Mouse (Mus musculus): ENCODE measurements at regions not wholly inside any gene's neighbourhood (a gene's known extent, or its start where the extent isn't known, plus 50 kb on each side); places are given as distances from the start of the nearest gene placed in this dataset.

DNA sequence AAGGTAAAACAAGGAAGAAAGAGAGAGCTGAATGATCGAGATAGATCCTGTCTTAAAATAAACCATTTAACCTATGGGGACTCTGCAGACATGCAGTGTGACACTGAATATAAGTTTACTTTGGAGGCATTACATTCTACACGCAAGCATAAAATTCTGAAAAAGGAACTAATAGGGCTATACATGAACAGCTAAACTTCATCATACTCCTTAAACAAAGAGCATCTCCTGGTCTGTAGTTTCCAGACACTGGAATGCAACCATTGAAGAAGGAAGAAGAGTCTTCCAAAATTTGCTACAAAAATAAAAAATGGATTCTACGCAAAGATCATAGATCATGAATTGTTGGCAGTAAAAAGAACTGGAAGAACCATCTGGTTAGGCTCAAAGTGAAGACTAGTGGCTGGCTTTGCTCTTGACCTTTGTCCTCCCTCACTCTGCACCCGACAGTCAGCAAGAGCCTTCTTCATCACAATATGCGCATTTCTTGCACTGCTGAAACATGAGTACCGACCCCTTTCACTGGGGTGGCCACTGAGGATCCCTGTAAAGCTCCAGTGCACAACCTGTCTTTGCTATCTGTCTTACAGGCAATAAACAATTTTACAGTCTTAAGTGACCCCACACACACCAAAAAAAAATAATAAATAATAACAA is 112.2 kb upstream of the BC052040 start:
- ATAC-seq (ENCODE audit: extremely low read depth, insufficient number of reproducible peaks, low FRiP score, poor library complexity, severe bottlenecking) = no peak
- no peaks in the 10 kb centered on the region for H3K9me3 ChIP-seq (replicated peaks)
- TF ChIP-seq POLR2AphosphoS5 (IDR thresholded peaks at IDR 0.05; ENCODE audit: insufficient replicate concordance, low read depth, low read length) (no peak), TAL1 (conservative IDR thresholded peaks at IDR 0.05; ENCODE audit: low read depth, low read length) (no peak), GATA2 (IDR thresholded peaks at IDR 0.05; ENCODE audit: borderline replicate concordance, low read depth, low read length) (no peak), GATA1 (IDR thresholded peaks at IDR 0.05; ENCODE audit: borderline replicate concordance, low read length) (no peak), CTCF (IDR thresholded peaks at IDR 0.05; ENCODE audit: low read depth, low read length) (no peak)
- no peak overlapping the region for H3K4me3 ChIP-seq (ENCODE audit: low read depth, low read length)
- H3K27me3 ChIP-seq (ENCODE audit: insufficient read depth, low read length) = no peaks in the 10 kb centered on the region
- DNase-seq (ENCODE audit: low spot score) = no peak
- H3K36me3 ChIP-seq (replicated peaks) = no peaks in the 10 kb centered on the region
- H3K4me1 ChIP-seq (ENCODE audit: insufficient read depth, low read depth, low read length) = no peaks in the 10 kb centered on the region

DNA sequence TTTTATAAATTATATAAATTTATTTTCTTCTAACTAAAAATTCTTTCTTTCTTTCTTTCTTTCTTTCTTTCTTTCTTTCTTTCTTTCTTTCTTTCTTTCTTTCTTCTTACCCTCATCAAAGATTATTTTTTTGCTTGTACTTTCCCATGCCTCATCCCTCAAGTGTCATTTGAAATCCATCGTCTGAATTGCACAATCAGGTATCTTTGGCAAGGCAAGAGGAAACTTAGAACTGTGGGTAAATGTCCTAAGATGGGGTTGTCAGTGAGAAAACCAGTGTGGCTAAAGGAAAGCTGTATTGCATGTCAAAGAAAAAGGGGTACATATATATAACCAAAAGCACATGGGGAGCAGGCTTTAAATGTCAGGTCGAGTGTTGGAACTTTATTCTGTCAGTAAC is 109.1 kb upstream of the BC052040 start:
- no peak for DNase-seq (ENCODE audit: low spot score)
- no peak overlapping the region for H3K4me3 ChIP-seq (ENCODE audit: low read depth, low read length)
- H3K27me3 ChIP-seq (ENCODE audit: insufficient read depth, low read length) = no peaks in the 10 kb centered on the region
- H3K9me3 ChIP-seq (replicated peaks) = no peaks in the 10 kb centered on the region
- TF ChIP-seq TAL1 (conservative IDR thresholded peaks at IDR 0.05; ENCODE audit: low read depth, low read length) (no peak), GATA1 (IDR thresholded peaks at IDR 0.05; ENCODE audit: borderline replicate concordance, low read length) (no peak), CTCF (IDR thresholded peaks at IDR 0.05; ENCODE audit: low read depth, low read length) (no peak)
- no peak for ATAC-seq (ENCODE audit: extremely low read depth, insufficient number of reproducible peaks, low FRiP score, poor library complexity, severe bottlenecking)
- no peaks in the 10 kb centered on the region for H3K36me3 ChIP-seq (replicated peaks)
- H3K4me1 ChIP-seq (ENCODE audit: insufficient read depth, low read depth, low read length) = no peaks in the 10 kb centered on the region

DNA sequence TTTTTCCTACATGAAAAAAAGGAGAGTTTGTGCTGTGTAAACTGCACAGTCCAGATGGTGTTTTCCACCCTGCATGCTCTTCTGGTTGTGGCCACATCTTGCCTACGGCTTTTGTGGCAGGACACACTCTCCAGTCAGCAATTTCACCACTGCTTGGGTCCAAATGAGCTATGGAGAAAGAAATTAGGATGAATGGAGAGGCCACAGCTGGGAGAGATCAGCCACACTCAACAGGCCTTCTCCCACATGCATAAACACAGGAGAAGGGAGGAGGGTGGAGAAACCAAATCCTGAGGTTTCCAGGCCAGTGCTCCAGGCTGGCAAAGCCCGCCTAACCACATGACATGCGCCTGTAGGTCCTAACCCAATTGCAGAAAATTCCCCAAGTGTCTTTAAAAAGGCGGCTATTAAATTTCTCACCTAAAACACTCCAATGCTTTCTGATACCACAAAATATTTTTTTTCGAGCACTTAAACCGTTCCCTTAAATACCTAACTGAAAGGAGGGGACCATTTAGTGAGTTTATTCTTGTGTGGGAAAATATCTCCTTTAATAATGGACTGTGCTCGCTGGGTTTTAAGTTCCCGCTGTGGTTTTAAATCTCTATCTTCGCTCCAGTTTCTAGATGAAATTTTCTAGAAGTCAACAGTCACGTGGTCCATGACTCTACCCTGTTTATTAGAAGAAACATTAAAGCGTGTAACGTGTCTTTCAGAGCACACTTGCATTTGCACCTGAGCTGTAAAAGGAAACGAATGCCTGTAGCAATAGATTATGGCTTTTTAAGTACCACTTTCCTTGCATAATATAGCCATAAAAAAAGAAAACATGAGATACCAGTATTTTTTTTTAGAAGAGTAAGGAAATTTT is 97.9 kb upstream of the BC052040 start:
- DNase-seq (ENCODE audit: low spot score) (no peak), ATAC-seq (ENCODE audit: extremely low read depth, insufficient number of reproducible peaks, low FRiP score, poor library complexity, severe bottlenecking) (no peak)
- no peaks in the 10 kb centered on the region for H3K4me1 ChIP-seq (ENCODE audit: insufficient read depth, low read depth, low read length)
- TF ChIP-seq POLR2AphosphoS5 (IDR thresholded peaks at IDR 0.05; ENCODE audit: insufficient replicate concordance, low read depth, low read length) = no peak
- no peak for TF ChIP-seq GATA2 (IDR thresholded peaks at IDR 0.05; ENCODE audit: borderline replicate concordance, low read depth, low read length)
- TF ChIP-seq CTCF (IDR thresholded peaks at IDR 0.05; ENCODE audit: low read depth, low read length) = no peak
- no peak for TF ChIP-seq GATA1 (IDR thresholded peaks at IDR 0.05; ENCODE audit: borderline replicate concordance, low read length)
- no peak for TF ChIP-seq TAL1 (conservative IDR thresholded peaks at IDR 0.05; ENCODE audit: low read depth, low read length)
- no peaks in the 10 kb centered on the region for H3K27me3 ChIP-seq (ENCODE audit: insufficient read depth, low read length)
- no peak overlapping the region for H3K4me3 ChIP-seq (ENCODE audit: low read depth, low read length)
- no peaks in the 10 kb centered on the region for H3K9me3 ChIP-seq (replicated peaks)
- no peaks in the 10 kb centered on the region for H3K36me3 ChIP-seq (replicated peaks)

DNA sequence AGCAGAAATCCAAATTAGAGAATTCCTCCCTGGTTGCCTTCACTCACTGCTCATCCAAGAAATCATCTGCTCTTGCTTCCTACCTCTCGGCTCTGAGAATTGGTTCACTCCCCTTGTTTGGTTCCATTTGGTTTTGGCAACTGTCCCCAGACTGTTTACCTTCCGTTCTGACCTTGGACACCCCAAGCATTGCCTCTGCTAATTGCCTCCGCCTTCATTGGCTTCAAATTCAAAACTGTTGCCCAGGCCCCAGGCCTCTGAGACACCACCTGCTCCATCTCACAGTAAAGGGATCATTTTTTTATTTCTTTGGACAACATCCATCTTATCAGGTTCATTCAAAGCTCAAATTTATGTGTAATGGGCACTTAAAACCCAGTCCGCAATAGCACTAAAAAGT is 93.1 kb upstream of the BC052040 start:
- TF ChIP-seq GATA1 (IDR thresholded peaks at IDR 0.05; ENCODE audit: borderline replicate concordance, low read length) (no peak), CTCF (IDR thresholded peaks at IDR 0.05; ENCODE audit: low read depth, low read length) (no peak)
- Histone ChIP-seq H3K9me3 (replicated peaks) (no peaks in the 10 kb centered on the region), H3K36me3 (replicated peaks) (no peaks in the 10 kb centered on the region), H3K4me1 (ENCODE audit: insufficient read depth, low read depth, low read length) (no peaks in the 10 kb centered on the region), H3K4me3 (ENCODE audit: low read depth, low read length) (no peak overlapping the region), H3K27me3 (ENCODE audit: insufficient read depth, low read length) (no peaks in the 10 kb centered on the region)
- no peak for ATAC-seq (ENCODE audit: extremely low read depth, insufficient number of reproducible peaks, low FRiP score, poor library complexity, severe bottlenecking)
- DNase-seq (ENCODE audit: low spot score) = no peak

DNA sequence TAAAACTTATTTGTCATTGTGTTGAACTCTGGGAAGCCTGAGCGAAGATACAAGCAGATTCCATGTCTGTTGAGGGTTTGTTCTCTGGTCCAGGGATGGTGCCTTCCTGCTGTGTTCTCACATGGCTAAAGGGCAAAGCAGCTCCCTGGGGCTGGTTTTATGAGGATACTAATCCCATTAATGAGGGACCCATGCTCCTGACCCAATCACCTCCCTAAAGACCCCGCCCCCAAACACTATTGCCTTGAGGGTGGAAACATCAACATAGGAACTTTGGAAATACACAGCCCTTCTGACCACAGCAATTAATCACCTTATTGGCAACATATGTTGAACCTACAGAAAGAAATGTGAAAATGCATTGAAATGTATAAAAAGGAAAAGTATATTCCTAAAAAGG is 88.5 kb upstream of the BC052040 start:
- ATAC-seq (ENCODE audit: extremely low read depth, insufficient number of reproducible peaks, low FRiP score, poor library complexity, severe bottlenecking) = no peak
- TF ChIP-seq POLR2AphosphoS5 (IDR thresholded peaks at IDR 0.05; ENCODE audit: insufficient replicate concordance, low read depth, low read length) (no peak), CTCF (IDR thresholded peaks at IDR 0.05; ENCODE audit: low read depth, low read length) (no peak), GATA2 (IDR thresholded peaks at IDR 0.05; ENCODE audit: borderline replicate concordance, low read depth, low read length) (no peak), TAL1 (conservative IDR thresholded peaks at IDR 0.05; ENCODE audit: low read depth, low read length) (no peak), GATA1 (IDR thresholded peaks at IDR 0.05; ENCODE audit: borderline replicate concordance, low read length) (no peak)
- no peaks in the 10 kb centered on the region for H3K9me3 ChIP-seq (replicated peaks)

DNA sequence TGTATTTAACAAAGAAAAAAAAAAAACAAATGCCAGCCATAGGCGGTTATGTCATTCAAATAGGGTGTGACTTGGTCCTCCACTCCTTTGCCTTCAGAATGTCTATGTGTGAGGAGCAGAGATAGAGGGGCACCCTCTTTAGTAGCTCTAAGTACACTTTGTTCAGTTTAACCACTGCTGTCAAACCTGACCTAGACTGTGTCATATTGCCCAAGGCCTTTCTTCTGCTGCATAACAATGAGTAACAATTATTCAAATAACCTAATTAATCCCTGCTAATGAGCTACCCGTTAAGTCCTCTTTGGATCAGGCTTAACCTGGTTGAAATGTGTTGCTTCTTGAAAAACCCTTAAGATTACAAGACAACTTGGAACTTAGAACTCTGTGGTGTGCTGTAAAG is 81.6 kb upstream of the BC052040 start:
- Histone ChIP-seq H3K9me3 (replicated peaks) (no peaks in the 10 kb centered on the region), H3K36me3 (replicated peaks) (no peaks in the 10 kb centered on the region), H3K4me1 (ENCODE audit: insufficient read depth, low read depth, low read length) (no peaks in the 10 kb centered on the region), H3K4me3 (ENCODE audit: low read depth, low read length) (no peak overlapping the region), H3K27me3 (ENCODE audit: insufficient read depth, low read length) (no peaks in the 10 kb centered on the region)
- DNase-seq (ENCODE audit: low spot score) (no peak), ATAC-seq (ENCODE audit: extremely low read depth, insufficient number of reproducible peaks, low FRiP score, poor library complexity, severe bottlenecking) (no peak)
- no peak for TF ChIP-seq CTCF (IDR thresholded peaks at IDR 0.05; ENCODE audit: low read depth, low read length)
- TF ChIP-seq POLR2AphosphoS5 (IDR thresholded peaks at IDR 0.05; ENCODE audit: insufficient replicate concordance, low read depth, low read length) = no peak
- no peak for TF ChIP-seq GATA2 (IDR thresholded peaks at IDR 0.05; ENCODE audit: borderline replicate concordance, low read depth, low read length)
- no peak for TF ChIP-seq TAL1 (conservative IDR thresholded peaks at IDR 0.05; ENCODE audit: low read depth, low read length)
- no peak for TF ChIP-seq GATA1 (IDR thresholded peaks at IDR 0.05; ENCODE audit: borderline replicate concordance, low read length)

More for the DNA sequence above, 88.5 kb upstream of the BC052040 start:
- no peaks in the 10 kb centered on the region for H3K36me3 ChIP-seq (replicated peaks)
- no peak overlapping the region for H3K4me3 ChIP-seq (ENCODE audit: low read depth, low read length)
- H3K4me1 ChIP-seq (ENCODE audit: insufficient read depth, low read depth, low read length) = no peaks in the 10 kb centered on the region
- H3K27me3 ChIP-seq (ENCODE audit: insufficient read depth, low read length) = no peaks in the 10 kb centered on the region
- no peak for DNase-seq (ENCODE audit: low spot score)
